Mouse (Mus musculus): ENCODE results near the gene Adgrf3. TPM values are rescaled to one million over a fixed set of nuclear protein-coding genes. Genes with fewer than 3 reads are reported as not detected.

The Adgrf3 gene
- polyA plus RNA-seq, 1 experiment from 2014 or later: not detected

DNA sequence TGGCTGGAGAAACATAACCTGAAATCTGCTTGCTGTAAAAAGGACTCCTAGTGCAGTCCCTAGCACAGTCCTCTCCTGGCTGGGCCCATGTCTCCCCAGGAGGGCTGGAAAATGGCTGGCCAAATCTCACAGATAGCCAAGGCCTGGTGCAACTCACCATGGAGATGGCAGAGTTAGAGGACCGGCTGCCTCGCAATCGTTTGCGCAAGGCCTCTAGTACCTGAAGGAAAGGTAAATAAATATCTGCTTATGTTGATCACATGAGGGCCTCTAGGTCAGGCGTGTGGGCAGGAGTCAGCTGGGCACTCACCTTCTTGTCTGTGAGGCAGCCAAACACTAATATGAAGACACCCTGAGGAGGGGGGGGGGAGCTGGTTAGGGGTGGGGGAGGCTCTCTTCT is 10.2 kb downstream of the Adgrf3 start:
- no peaks in the 10 kb centered on the region for H3K9me3 ChIP-seq
- no peaks in the 10 kb centered on the region for H3K36me3 ChIP-seq (replicated peaks)
- WGBS: 88% methylated on average over 5 of the region's 5 CpGs
- H3K4me3 ChIP-seq: no peak overlapping the region
- H3K4me1 ChIP-seq: no peaks in the 10 kb centered on the region
- H3K27me3 ChIP-seq (ENCODE audit: poor library complexity, severe bottlenecking): no peaks in the 10 kb centered on the region
- no peak for DNase-seq (ENCODE audit: extremely low spot score, low spot score)
- no peak overlapping the region for H3K27ac ChIP-seq

DNA sequence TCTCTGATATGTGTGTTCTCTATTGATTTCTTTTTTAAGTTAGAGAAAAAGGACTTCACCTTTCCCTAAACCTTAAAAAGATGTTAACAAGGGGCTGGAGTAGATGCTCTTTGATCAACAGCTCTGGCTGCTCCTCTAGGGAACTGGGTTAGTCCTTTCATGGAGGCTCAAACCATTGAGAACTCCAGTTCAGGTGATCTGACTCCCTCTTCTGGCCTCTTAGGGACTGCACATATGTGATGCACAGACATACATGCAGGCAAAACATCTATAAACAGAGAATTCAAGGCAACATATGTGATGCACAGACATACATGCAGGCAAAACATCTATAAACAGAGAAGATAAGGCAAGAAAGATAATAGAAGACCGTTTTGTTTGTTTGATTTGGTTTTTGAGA is 13.1 kb downstream of the Adgrf3 start:
- DNase-seq (ENCODE audit: extremely low spot score, low spot score): no peak
- Histone ChIP-seq H3K27me3 (ENCODE audit: poor library complexity, severe bottlenecking) (no peaks in the 10 kb centered on the region), H3K9me3 (no peaks in the 10 kb centered on the region), H3K4me1 (no peaks in the 10 kb centered on the region), H3K27ac (no peak overlapping the region), H3K36me3 (replicated peaks) (peaks cover 14% of the 10 kb centered on the region), H3K4me3 (no peak overlapping the region)
- WGBS: 84% methylated on average over 1 of the region's 1 CpGs

DNA sequence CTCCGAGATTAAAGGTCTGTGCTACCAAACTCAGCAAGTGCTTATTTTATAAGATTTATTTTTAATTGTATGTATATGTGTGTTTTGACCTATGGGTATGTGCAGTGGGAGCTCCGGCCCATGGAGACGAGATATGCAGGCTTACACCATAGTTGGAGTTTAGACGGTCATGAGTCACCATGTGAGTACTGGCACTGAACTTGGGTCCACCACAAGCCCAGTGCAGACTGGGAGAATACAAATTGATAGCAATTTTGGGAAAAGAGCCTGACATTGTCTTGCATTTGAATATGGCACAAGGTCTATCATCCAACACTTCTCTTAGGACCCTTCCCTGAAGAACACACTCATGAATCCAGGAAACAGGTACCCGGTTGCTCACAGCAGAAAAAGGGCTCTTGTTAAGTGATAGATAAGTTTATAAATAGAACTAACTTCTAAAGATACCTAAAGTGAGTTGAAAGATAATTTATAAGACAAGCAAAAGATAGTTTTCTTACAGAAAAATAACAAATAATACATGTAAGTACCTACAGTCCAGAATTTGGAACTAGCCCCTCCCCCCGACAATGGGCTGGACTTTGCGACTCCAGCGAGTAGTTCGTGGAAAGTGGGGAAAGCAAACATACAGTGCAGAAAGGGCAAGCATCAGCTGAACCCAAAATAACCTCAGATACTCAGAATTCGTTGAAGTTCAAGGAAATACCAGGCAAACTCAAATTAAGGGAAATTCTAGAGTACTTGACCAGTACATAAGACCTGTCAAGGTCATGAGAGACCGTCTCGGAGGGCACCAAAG is 17.6 kb downstream of the Adgrf3 start:
- Histone ChIP-seq H3K27ac (no peak overlapping the region), H3K36me3 (replicated peaks) (peaks cover 48% of the 10 kb centered on the region), H3K4me3 (no peak overlapping the region), H3K27me3 (ENCODE audit: poor library complexity, severe bottlenecking) (no peaks in the 10 kb centered on the region), H3K9me3 (no peaks in the 10 kb centered on the region), H3K4me1 (no peaks in the 10 kb centered on the region)
- WGBS: 95% methylated on average over 12 of the region's 12 CpGs
- no peak for DNase-seq (ENCODE audit: extremely low spot score, low spot score)

DNA sequence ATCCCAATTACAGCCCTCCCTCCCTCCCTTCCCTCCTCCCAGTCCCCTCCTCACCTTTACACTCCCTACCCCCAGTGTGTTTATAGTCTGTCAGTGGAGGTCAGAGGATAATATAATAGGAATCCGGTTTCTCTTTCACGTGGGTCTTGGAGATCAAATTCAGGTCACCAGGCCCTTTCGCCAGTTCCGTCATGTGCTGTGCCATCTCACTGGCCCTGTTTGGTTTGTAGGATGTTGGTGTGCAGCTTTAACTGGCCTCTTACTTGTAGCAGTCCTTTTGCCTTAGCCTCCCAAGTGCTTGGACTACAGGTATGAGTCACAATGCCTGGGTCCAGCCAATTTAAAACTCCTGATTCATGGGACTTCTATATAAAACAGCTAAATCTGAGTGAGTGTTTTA is 29.7 kb downstream of the Adgrf3 start:
- H3K27ac ChIP-seq: no peak overlapping the region
- peaks cover 87% of the 10 kb centered on the region for H3K36me3 ChIP-seq (replicated peaks)
- 48% methylated on average over 4 of the region's 4 CpGs for WGBS
- H3K27me3 ChIP-seq (ENCODE audit: poor library complexity, severe bottlenecking): no peaks in the 10 kb centered on the region
- DNase-seq (ENCODE audit: extremely low spot score, low spot score): no peak
- H3K4me1 ChIP-seq: peaks cover 29% of the 10 kb centered on the region
- H3K4me3 ChIP-seq: no peak overlapping the region
- no peaks in the 10 kb centered on the region for H3K9me3 ChIP-seq

DNA sequence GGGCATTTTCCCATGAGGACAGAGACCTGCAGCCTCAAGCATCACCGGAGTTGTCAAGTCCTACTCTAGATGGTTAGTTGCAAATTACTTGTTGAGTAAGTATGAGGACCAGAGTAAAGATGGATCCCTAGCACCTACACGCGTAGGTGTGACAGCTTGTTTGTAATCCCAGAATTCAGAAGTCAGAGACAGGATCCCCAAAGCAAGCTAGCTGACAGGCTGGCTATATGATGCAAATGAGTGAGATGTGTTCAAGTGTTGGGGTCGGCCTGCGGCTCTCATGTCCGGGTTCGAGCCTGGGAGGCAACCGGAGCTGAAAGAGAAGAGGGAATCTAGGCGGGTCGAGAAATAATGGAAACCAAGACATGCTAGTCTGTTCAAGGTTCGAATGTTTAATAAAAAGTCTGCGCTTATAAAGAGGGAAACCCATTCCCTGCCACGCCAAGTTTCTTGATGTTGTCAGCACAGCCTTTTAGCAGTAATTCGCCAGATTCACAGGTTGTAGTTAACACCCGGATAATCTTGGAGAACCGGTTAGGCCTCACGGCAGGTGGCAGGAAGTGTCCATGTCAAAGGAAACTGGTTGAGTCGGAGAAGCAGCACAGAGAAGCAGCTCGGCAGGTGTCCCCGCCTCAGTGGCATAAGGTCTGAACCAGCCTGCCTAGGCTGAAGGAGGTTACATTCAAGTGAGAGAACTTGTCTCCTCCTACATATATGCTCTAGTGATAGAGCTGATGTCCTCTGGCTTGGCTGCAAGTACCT is 32.4 kb downstream of the Adgrf3 start:
- Histone ChIP-seq H3K4me1 (peaks cover 29% of the 10 kb centered on the region), H3K9me3 (no peaks in the 10 kb centered on the region), H3K27ac (no peak overlapping the region), H3K4me3 (no peak overlapping the region), H3K36me3 (replicated peaks) (peaks cover 87% of the 10 kb centered on the region), H3K27me3 (ENCODE audit: poor library complexity, severe bottlenecking) (no peaks in the 10 kb centered on the region)
- no peak for DNase-seq (ENCODE audit: extremely low spot score, low spot score)
- 40% methylated on average over 20 of the region's 20 CpGs for WGBS

GRCm38 (mm10) chr5:30172115-30172514 is 33.4 kb downstream of the Adgrf3 start:
- DNase-seq (ENCODE audit: extremely low spot score, low spot score): peak; percentile 24
- peaks cover 29% of the 10 kb centered on the region for H3K4me1 ChIP-seq
- H3K27ac ChIP-seq: no peak overlapping the region
- H3K9me3 ChIP-seq: no peaks in the 10 kb centered on the region
- H3K36me3 ChIP-seq (replicated peaks): peaks cover 84% of the 10 kb centered on the region
- no peaks in the 10 kb centered on the region for H3K27me3 ChIP-seq (ENCODE audit: poor library complexity, severe bottlenecking)
- no peak overlapping the region for H3K4me3 ChIP-seq

- Histone ChIP-seq H3K27me3 (ENCODE audit: poor library complexity, severe bottlenecking) (no peaks in the 10 kb centered on the region), H3K9me3 (no peaks in the 10 kb centered on the region), H3K36me3 (replicated peaks) (peaks cover 79% of the 10 kb centered on the region), H3K27ac (no peak overlapping the region), H3K4me1 (peaks cover 20% of the 10 kb centered on the region), H3K4me3 (no peak overlapping the region)
- DNase-seq (ENCODE audit: extremely low spot score, low spot score): no peak
- 90% methylated on average over 5 of the region's 5 CpGs for WGBS
These were observed 35.1 kb downstream of the Adgrf3 start for GRCm38 (mm10) chr5:30170303-30170940.

DNA sequence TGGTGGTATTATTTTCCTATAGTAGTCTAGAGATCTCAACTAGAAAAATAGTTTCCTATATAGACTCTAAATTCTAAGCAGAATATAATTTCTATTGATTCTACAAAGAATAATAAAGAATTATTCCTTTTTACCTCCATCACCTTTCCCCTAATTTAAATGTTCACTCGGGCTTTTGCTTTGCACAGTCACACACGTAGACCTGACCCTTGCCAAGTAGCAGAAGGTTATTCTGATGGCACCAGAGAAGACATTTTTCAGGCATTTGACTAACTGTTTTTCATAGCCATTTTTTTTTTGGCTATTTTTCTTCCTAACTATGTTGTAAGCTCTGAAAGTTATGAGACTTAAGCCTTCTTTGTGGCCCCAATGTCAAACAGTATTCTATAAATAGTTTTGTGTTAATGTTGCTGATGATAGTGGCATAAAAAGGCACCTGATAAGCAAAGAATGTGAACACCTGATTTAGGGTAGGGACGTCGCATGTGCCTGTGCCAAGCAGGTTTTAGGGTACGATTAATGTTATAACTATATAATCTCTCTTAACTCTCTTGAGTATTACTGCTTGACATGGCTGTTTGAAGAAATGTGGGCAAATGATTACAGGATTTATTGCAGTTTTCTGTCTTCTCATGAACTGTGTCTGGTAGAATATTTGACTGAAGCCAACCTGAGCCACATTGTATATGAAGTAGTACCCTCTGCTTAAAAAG is 40.1 kb downstream of the Adgrf3 start:
- H3K9me3 ChIP-seq: no peaks in the 10 kb centered on the region

GRCm38 (mm10) chr5:30162339-30162738 is 43.2 kb downstream of the Adgrf3 start:
- Histone ChIP-seq H3K4me1 (no peaks in the 10 kb centered on the region), H3K27ac (no peak overlapping the region), H3K9me3 (no peaks in the 10 kb centered on the region), H3K36me3 (replicated peaks) (peaks cover 20% of the 10 kb centered on the region), H3K27me3 (ENCODE audit: poor library complexity, severe bottlenecking) (no peaks in the 10 kb centered on the region), H3K4me3 (no peak overlapping the region)
- 88% methylated on average over 6 of the region's 6 CpGs for WGBS
- DNase-seq (ENCODE audit: extremely low spot score, low spot score): no peak

More for the DNA sequence above, 40.1 kb downstream of the Adgrf3 start:
- Histone ChIP-seq H3K36me3 (replicated peaks) (peaks cover 44% of the 10 kb centered on the region), H3K4me1 (no peaks in the 10 kb centered on the region), H3K4me3 (no peak overlapping the region), H3K27me3 (ENCODE audit: poor library complexity, severe bottlenecking) (no peaks in the 10 kb centered on the region), H3K27ac (no peak overlapping the region)
- no peak for DNase-seq (ENCODE audit: extremely low spot score, low spot score)
- 92% methylated on average over 5 of the region's 5 CpGs for WGBS

- Histone ChIP-seq H3K36me3 (replicated peaks) (peaks cover 19% of the 10 kb centered on the region), H3K4me3 (no peak overlapping the region), H3K4me1 (0 out of 2 replicates have a peak, but pooled peaks cover 2% of the 10 kb centered on the region), H3K9me3 (no peaks in the 10 kb centered on the region), H3K27ac (no peak overlapping the region), H3K27me3 (ENCODE audit: poor library complexity, severe bottlenecking) (no peaks in the 10 kb centered on the region)
- no peak for DNase-seq (ENCODE audit: extremely low spot score, low spot score)
- WGBS: 98% methylated on average over 1 of the region's 1 CpGs
These were observed 43.7 kb downstream of the Adgrf3 start for GRCm38 (mm10) chr5:30161836-30162235.

DNA sequence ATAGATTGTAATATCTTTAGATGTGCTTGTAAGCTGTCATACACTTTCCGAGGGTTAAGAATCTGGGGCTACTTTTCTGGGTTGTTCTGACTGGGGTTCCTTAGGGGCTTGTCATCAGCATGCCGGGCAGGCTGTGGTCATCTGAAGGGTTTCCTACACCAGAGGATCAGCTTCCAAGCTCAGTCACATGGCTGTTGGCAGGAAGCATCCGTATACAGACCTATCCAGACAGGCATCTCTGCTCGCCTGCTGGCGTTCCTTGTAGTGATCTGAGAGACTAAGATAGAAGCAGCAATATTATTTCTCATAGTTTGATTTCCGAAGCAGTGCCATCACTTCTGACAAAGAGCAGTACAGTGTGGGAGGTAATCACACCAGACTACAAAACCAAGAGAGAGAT is 45.9 kb downstream of the Adgrf3 start:
- Histone ChIP-seq H3K27me3 (ENCODE audit: poor library complexity, severe bottlenecking) (no peaks in the 10 kb centered on the region), H3K4me1 (peaks cover 12% of the 10 kb centered on the region), H3K4me3 (no peak overlapping the region), H3K36me3 (replicated peaks) (0 out of 2 replicates have a peak, but pooled peaks cover 8% of the 10 kb centered on the region), H3K9me3 (no peaks in the 10 kb centered on the region), H3K27ac (no peak overlapping the region)
- DNase-seq (ENCODE audit: extremely low spot score, low spot score): no peak
- WGBS: 86% methylated on average over 6 of the region's 6 CpGs

GRCm38 (mm10) chr5:30155821-30156629 is 49.5 kb downstream of the Adgrf3 start:
- Histone ChIP-seq H3K36me3 (replicated peaks) (0 out of 2 replicates have a peak, but pooled peaks cover 2% of the 10 kb centered on the region), H3K27me3 (ENCODE audit: poor library complexity, severe bottlenecking) (no peaks in the 10 kb centered on the region), H3K27ac (peak overlapping the region; percentile 99), H3K9me3 (no peaks in the 10 kb centered on the region), H3K4me3 (peak overlapping the region; percentile 89), H3K4me1 (peaks cover 32% of the 10 kb centered on the region)
- DNase-seq (ENCODE audit: extremely low spot score, low spot score): no peak
- WGBS: 43% methylated on average over 13 of the region's 13 CpGs

Measured in forebrain, embryonic 10.5 days (tissue).